11 mouse cellular contexts compared by ENCODE assay signal in genomic region chr17:87427511-87427910, GRCm38 (mm10). TPM values are rescaled to one million over a fixed set of nuclear protein-coding genes. Genes with fewer than 3 reads are reported as not detected.
DNase-seq lines count a peak whose midpoint lies in the region; ATAC-seq lines count a peak whose summit lies in the region.
"Had no signal": no experiment of that assay in that cellular context is flagged by ENCODE, and none has a peak within 500 bp of the region (broad histone marks: within the 10 kb centered on the region; RNA-seq: fewer than 3 reads in every experiment).

Gene Stpg4, minus strand, starts transcription at chr17:87427741.

- H3K27me3 ChIP-seq in kidney, embryonic 15.5 days: no peaks in the 10 kb centered on the region
- no peaks in the 10 kb centered on the region for H3K27me3 ChIP-seq in forebrain, embryonic 16.5 days (replicated peaks; ENCODE audit: control insufficient read depth, insufficient read depth, low read length)
- no peaks in the 10 kb centered on the region for H3K27me3 ChIP-seq in midbrain, embryonic 14.5 days (ENCODE audit: control insufficient read depth, insufficient read depth, low read length)
- H3K27me3 ChIP-seq: neural tube, embryonic 12.5 days had no signal

- H3K4me3 ChIP-seq in kidney, embryonic 15.5 days (replicated peaks): no peak within 1 kb of the TSS
- H3K4me3 ChIP-seq in forebrain, embryonic 16.5 days (replicated peaks; ENCODE audit: low read length): no peak within 1 kb of the TSS
- no peak within 1 kb of the TSS for H3K4me3 ChIP-seq in midbrain, embryonic 14.5 days (replicated peaks; ENCODE audit: low read depth, low read length)
- H3K4me3 ChIP-seq: neural tube, embryonic 12.5 days had no signal

- 57% methylated on average over 24 of the region's 24 CpGs for WGBS in kidney, embryonic 15.5 days
- WGBS in forebrain, embryonic 16.5 days: 53% methylated on average over 24 of the region's 24 CpGs
- WGBS in midbrain, embryonic 14.5 days: 36% methylated on average over 24 of the region's 24 CpGs

- no peak for DNase-seq in kidney, adult 9 months
- DNase-seq in ZHBTc4 (ENCODE audit: low read depth, low spot score): peak; percentile 53
- peak; percentile 33 for DNase-seq in midbrain, embryonic 14.5 days
- DNase-seq in gastrocnemius, postnatal 36 days: no peak
- DNase-seq in adrenal gland, adult 8-10 months: no peak
- DNase-seq: cerebellum, adult 9-11 months; lung, adult 2 months had no signal

- no peaks in the 10 kb centered on the region for H3K4me1 ChIP-seq in kidney, embryonic 15.5 days
- H3K4me1 ChIP-seq in forebrain, embryonic 16.5 days (replicated peaks; ENCODE audit: control insufficient read depth, insufficient read depth, low read length): no peaks in the 10 kb centered on the region
- 0 out of 2 replicates have a peak, but pooled peaks cover 3% of the 10 kb centered on the region for H3K4me1 ChIP-seq in midbrain, embryonic 14.5 days (ENCODE audit: control insufficient read depth, insufficient read depth, low read length)
- H3K4me1 ChIP-seq: neural tube, embryonic 12.5 days had no signal

- no peaks in the 10 kb centered on the region for H3K9me3 ChIP-seq in kidney, embryonic 15.5 days (replicated peaks)
- no peaks in the 10 kb centered on the region for H3K9me3 ChIP-seq in forebrain, embryonic 16.5 days (ENCODE audit: control insufficient read depth, low read length)
- H3K9me3 ChIP-seq in midbrain, embryonic 14.5 days (ENCODE audit: control insufficient read depth, low read length): no peaks in the 10 kb centered on the region
- H3K9me3 ChIP-seq: neural tube, embryonic 12.5 days had no signal

- H3K27ac ChIP-seq in kidney, embryonic 15.5 days: no peak within 1 kb of the TSS
- no peak within 1 kb of the TSS for H3K27ac ChIP-seq in forebrain, embryonic 16.5 days (ENCODE audit: low read length)
- H3K27ac ChIP-seq in midbrain, embryonic 14.5 days (replicated peaks; ENCODE audit: low read depth, low read length): no peak within 1 kb of the TSS
- H3K27ac ChIP-seq: neural tube, embryonic 12.5 days had no signal

- peaks cover 39% of the 10 kb centered on the region for H3K36me3 ChIP-seq in kidney, embryonic 15.5 days
- peaks cover 17% of the 10 kb centered on the region for H3K36me3 ChIP-seq in forebrain, embryonic 16.5 days (ENCODE audit: control insufficient read depth, insufficient read depth)
- peaks cover 23% of the 10 kb centered on the region for H3K36me3 ChIP-seq in midbrain, embryonic 14.5 days (ENCODE audit: control insufficient read depth, insufficient read depth, low read length)

- no peak within 1 kb of the TSS for H3K9ac ChIP-seq in kidney, embryonic 15.5 days
- H3K9ac ChIP-seq in forebrain, embryonic 16.5 days (replicated peaks; ENCODE audit: low read depth, low read length): 0 out of 2 replicates have a peak within 1 kb of the TSS, but pooled peaks have one; percentile 4
- H3K9ac ChIP-seq in midbrain, embryonic 14.5 days (replicated peaks; ENCODE audit: low read length): no peak within 1 kb of the TSS
- H3K9ac ChIP-seq: neural tube, embryonic 12.5 days had no signal

- intact Hi-C loops in gastrocnemius, postnatal 36 days (cut with DNase I): no loop called here

- no peak within 1 kb of the TSS for H3K4me2 ChIP-seq in kidney, embryonic 15.5 days
- no peak within 1 kb of the TSS for H3K4me2 ChIP-seq in forebrain, embryonic 16.5 days (ENCODE audit: low read length)
- H3K4me2 ChIP-seq in midbrain, embryonic 14.5 days (ENCODE audit: low read length): 0 out of 2 replicates have a peak within 1 kb of the TSS, but pooled peaks have one; percentile 1
- H3K4me2 ChIP-seq: neural tube, embryonic 12.5 days had no signal

- ATAC-seq in kidney, embryonic 15.5 days (replicated peaks; ENCODE audit: low FRiP score): peak; percentile 46; the same call in 1 of the 2 replicates
- ATAC-seq in forebrain, embryonic 16.5 days: peak; percentile 23; the same call in 1 of the 2 replicates
- ATAC-seq in midbrain, embryonic 14.5 days (ENCODE audit: low FRiP score, low TSS enrichment): no peak

RNA-seq across cellular contexts. Expression of gene Stpg4, which starts in this region (rescaled TPM):
- polyA plus RNA-seq in kidney, embryonic 15.5 days (2015; fragmentation: Nextera tagmentation; extraction: Ambion mirVana): not detected in 2 replicates
- not detected in 2 replicates for polyA plus RNA-seq in forebrain, embryonic 16.5 days (2015; fragmentation: Nextera tagmentation; extraction: Ambion mirVana)
- polyA plus RNA-seq in midbrain, embryonic 14.5 days (2014; fragmentation: Nextera tagmentation; extraction: Ambion mirVana): not detected in 2 replicates
- not detected for total RNA-seq in gastrocnemius, postnatal 36 days (2021)
- not detected for total RNA-seq in adrenal gland, adult 8-10 months (2022)
- total RNA-seq: adrenal gland, postnatal 36 days had no signal
- polyA plus RNA-seq: lung, adult 2 months; neural tube, embryonic 12.5 days had no signal

Comparison
In these comparisons a context has a peak if more than half of its experiments do, and no peak if none do; other contexts are left out.
1. Peak in ATAC-seq in kidney, embryonic 15.5 days; RNA of the gene not detected or under 1 TPM.
2. Peak in ATAC-seq and H3K9ac ChIP-seq in forebrain, embryonic 16.5 days; RNA of the gene not detected or under 1 TPM.
3. Peak in DNase-seq and H3K4me2 ChIP-seq in midbrain, embryonic 14.5 days; RNA of the gene not detected or under 1 TPM.